In the genomic region with DNA sequence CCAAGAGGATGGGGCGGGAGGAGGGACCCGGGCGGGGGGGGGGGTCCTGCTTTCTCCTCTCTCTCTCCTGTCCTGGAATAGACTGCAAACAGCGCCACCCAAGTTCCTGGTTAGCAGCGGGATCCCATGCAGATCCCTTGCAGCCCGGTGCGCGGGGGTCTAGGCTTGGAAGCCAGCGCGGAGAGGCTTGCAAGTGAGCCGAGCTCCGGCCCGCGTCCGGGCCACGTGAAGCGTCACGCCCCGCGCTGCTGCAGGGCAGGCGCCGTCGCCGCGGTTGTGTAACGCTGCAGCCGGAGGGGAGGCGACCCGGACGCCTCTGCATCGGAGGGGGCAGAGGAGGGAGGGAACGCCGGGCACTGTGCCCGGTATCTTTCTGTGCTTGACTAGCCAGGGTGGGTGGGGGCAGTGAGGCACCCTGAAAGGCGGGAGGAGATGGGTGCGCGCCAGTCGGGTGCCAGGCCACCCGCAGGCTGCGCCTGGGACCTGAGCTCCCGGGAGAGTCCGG, we compare ENCODE assay signal across 8 mouse cellular contexts. TPM values are rescaled to one million over a fixed set of nuclear protein-coding genes. Genes with fewer than 3 reads are reported as not detected.
A peak's percentile ranks its signal among the peaks of the same experiment; 100 is the strongest.
DNase-seq lines count a peak whose midpoint lies in the region; ATAC-seq and TF ChIP-seq lines count a peak whose summit lies in the region.

No protein-coding gene starts in this region.

- H3K9ac ChIP-seq in hindbrain, postnatal 0 days (replicated peaks; ENCODE audit: low read length), result peak overlapping the region; percentile 74

- peak overlapping the region; percentile 90 for H3K4me2 ChIP-seq in hindbrain, postnatal 0 days (ENCODE audit: low read depth, low read length)

- peak overlapping the region; percentile 100 for H3K27ac ChIP-seq in gastrocnemius, adult 2 months
- H3K27ac ChIP-seq in hindbrain, postnatal 0 days, result peak overlapping the region; percentile 94
- peak overlapping the region; percentile 92 for H3K27ac ChIP-seq in macrophage

- H3K27me3 ChIP-seq in hindbrain, postnatal 0 days (ENCODE audit: insufficient read depth, low read length), result no peaks in the 10 kb centered on the region

- peak overlapping the region; percentile 88 for H3K4me3 ChIP-seq in gastrocnemius, adult 2 months
- peak overlapping the region; percentile 50 for H3K4me3 ChIP-seq in hindbrain, postnatal 0 days (ENCODE audit: low read length)
- H3K4me3 ChIP-seq in macrophage (ENCODE audit: inconsistent target), result peak overlapping the region; percentile 39

- H3K4me1 ChIP-seq in hindbrain, postnatal 0 days (ENCODE audit: insufficient read depth, low read length), result peaks cover 6% of the 10 kb centered on the region; the same call in 1 of the 2 replicates

- H3K9me3 ChIP-seq in hindbrain, postnatal 0 days (ENCODE audit: low read length), result no peaks in the 10 kb centered on the region

- peak; percentile 48 for TF ChIP-seq CTCF in gastrocnemius, adult 2 months (IDR thresholded peaks at IDR 0.05)
- TF ChIP-seq CTCF in hindbrain, postnatal 0 days (IDR thresholded peaks at IDR 0.05; ENCODE audit: low read depth), result peak; percentile 67

- peak; percentile 87 for ATAC-seq in hindbrain, postnatal 0 days

- intact Hi-C loops in gastrocnemius, adult 2 months (cut with DNase I), result loop anchor here (1.0 kb wide), 1 partner anchor 233 kb away; no protein-coding TSS in a partner anchor

- no peaks in the 10 kb centered on the region for H3K36me3 ChIP-seq in hindbrain, postnatal 0 days (ENCODE audit: insufficient read depth, low read length)
- H3K36me3 ChIP-seq in macrophage (ENCODE audit: inconsistent target), result no peaks in the 10 kb centered on the region

- under 1% methylated on average over 41 of the region's 42 CpGs for WGBS in hindbrain, postnatal 0 days
- WGBS in macrophage (ENCODE audit: missing documents), result 1% methylated on average over 34 of the region's 42 CpGs

- H3K79me2 ChIP-seq in macrophage (ENCODE audit: inconsistent target), result peaks cover 34% of the 10 kb centered on the region; the same call in 1 of the 2 replicates

- DNase-seq in R1 (ENCODE audit: low read depth, low spot score), result peak; percentile 69
- peak; percentile 90 to 95 for DNase-seq in cerebellum, postnatal 36 days
- DNase-seq in gastrocnemius, adult 2 months, result peak; percentile 98
- DNase-seq in hindbrain, postnatal 0 days (ENCODE audit: low spot score), result peak; percentile 94
- peak; percentile 91 to 98 for DNase-seq in left cerebral cortex, adult 8-10 months (ENCODE audit: low spot score in 2 of 2)
- DNase-seq in retina, postnatal 1 day, result peak; percentile 93
- DNase-seq in thymus, postnatal 4 days, result peak; percentile 73

RNA-seq across cellular contexts. Expression of gene Bhlhe40, which starts 1.2 kb away (rescaled TPM):
- total RNA-seq in gastrocnemius, adult 2 months (2021), result 100 to 1,000 TPM in 1 of 2 experiments, 10 to 100 TPM in 1; 70.0 to 124 TPM
- 3.8 and 7.7 TPM in 2 replicates for total RNA-seq in hindbrain, postnatal 0 days (2014; rRNA removed)
- 6.0 and 6.4 TPM in 2 replicates for polyA plus RNA-seq in hindbrain, postnatal 0 days (2015; fragmentation: Nextera tagmentation; extraction: Ambion mirVana)
- 100 to 1,000 TPM in 3 of 4 experiments, 10 to 100 TPM in 1; 92.2 to 130 (median 111) TPM for total RNA-seq in left cerebral cortex, adult 8-10 months (2022)
- 100 to 1,000 TPM in 2 of 26 experiments, 10 to 100 TPM in 17, 1 to 10 TPM in 7; 3.4 to 140 (median 20.8) TPM for total RNA-seq in macrophage (2018; cell fraction: chromatin; rRNA removed)
- total RNA-seq in macrophage (2018; cell fraction: cytosol; rRNA removed), result 10 to 100 TPM in 17 of 26 experiments, 1 to 10 TPM in 9; 3.5 to 84.2 (median 19.2) TPM
- 100 to 1,000 TPM in 2 of 26 experiments, 10 to 100 TPM in 19, 1 to 10 TPM in 5; 6.5 to 105 (median 23.2) TPM for total RNA-seq in macrophage (2018; cell fraction: nucleus; rRNA removed)
- polyA plus RNA-seq in macrophage (2018), result 14.2 to 18.7 TPM (median 16.9 TPM) in 3 replicates

Comparison
In these comparisons a context has a peak if more than half of its experiments do, and no peak if none do; other contexts are left out.
1. Peak in every context shown above with its lines: DNase-seq, ATAC-seq, H3K4me3 ChIP-seq and H3K27ac ChIP-seq.